Mouse (Mus musculus): ENCODE measurements around the gene Scgb1b27. TPM values are rescaled to one million over a fixed set of nuclear protein-coding genes. Genes with fewer than 3 reads are reported as not detected.
"Not testable (repeated sequence)": the region's sequence is repeated elsewhere in the genome, so short reads cannot be mapped to it uniquely, and the experiment has no call there.

Scgb1b27 gene
- polyA plus RNA-seq (2015; fragmentation: Nextera tagmentation; extraction: Ambion mirVana): not detected in 2 replicates

DNA sequence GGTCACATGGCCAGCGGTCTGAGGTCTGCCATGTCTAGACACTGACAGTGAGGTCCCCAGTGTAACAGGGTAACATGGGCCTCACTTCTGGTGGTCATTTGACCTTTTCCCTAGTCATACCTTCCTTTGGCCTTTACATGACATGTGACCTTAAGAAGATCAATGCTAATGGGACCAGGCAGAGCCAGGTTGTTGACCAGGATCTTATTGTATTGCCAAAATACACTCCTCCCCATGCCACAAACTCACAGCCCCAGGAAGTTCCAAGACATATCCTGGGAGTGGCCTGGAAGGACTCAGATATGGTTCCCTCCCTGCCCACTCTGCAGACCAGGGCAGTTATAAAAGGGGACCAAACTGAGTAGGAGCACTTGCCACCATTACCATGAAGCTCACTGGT lies at the start of gene Scgb1b27:
Gene Scgb1b27, plus strand, starts transcription at position 301 of the 400 bp plus-strand sequence.
- not testable (repeated sequence) for H3K27ac ChIP-seq; ATAC-seq (ENCODE audit: insufficient number of reproducible peaks, insufficient read depth, low FRiP score, low TSS enrichment, low read depth); H3K4me3 ChIP-seq; H3K4me1 ChIP-seq; H3K36me3 ChIP-seq; H3K9ac ChIP-seq; H3K4me2 ChIP-seq; H3K27me3 ChIP-seq
- 0 out of 2 replicates have a peak, but pooled peaks cover 10% of the 10 kb centered on the region for H3K9me3 ChIP-seq
- WGBS: 86% methylated on average over 1 of the region's 1 CpGs

DNA sequence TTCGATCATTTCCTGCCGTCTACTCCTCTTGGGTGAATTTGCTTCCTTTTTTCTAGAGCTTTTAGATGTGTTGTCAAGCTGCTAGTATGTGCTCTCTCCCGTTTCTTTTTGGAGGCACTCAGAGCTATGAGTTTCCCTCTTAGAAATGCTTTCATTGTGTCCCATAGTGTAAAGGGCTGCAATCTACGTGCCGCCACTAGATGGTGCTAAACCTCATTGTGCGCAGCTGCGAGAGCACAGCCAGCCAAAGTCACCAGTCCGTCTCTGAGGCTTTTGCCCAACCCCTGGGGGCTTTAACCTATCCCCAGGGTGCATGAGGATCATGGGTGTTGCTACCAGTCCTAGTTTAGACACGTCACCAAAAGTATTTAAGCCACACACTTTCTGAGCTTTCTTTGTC lies 39.0 kb upstream of the Scgb1b27 start:
- not testable (repeated sequence) for H3K4me3 ChIP-seq; H3K4me1 ChIP-seq; ATAC-seq (ENCODE audit: insufficient number of reproducible peaks, insufficient read depth, low FRiP score, low TSS enrichment, low read depth); H3K27me3 ChIP-seq; H3K4me2 ChIP-seq; H3K27ac ChIP-seq; H3K36me3 ChIP-seq; H3K9me3 ChIP-seq; H3K9ac ChIP-seq
- 37% methylated on average over 8 of the region's 9 CpGs for WGBS

DNA sequence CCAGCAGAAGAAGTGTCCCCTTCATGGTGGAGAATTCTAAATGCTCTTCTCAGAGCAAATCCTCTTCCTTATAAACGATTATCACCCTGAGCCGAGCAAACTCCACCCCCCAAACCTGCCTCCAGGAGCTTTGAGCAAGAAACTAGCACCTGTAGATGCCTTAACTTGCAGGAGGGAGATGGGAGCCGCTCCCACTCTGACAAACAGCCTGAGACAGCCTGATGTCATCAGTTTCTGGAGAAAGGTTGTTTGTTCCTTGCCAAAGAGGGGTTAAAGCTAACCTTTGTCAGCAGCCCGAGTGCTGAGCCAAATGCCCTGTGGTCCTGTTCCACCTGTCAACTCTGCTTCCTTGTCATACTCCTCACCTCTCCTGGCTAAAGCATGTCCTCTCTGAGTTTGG lies 7.4 kb upstream of the Scgb1b27 start, which contains the start of gene Scgb2b27:
Gene Scgb2b27, minus strand, starts transcription at position 101 of the 400 bp plus-strand sequence.
- ATAC-seq (ENCODE audit: insufficient number of reproducible peaks, insufficient read depth, low FRiP score, low TSS enrichment, low read depth): no peak
- Histone ChIP-seq H3K4me1 (no peaks in the 10 kb centered on the region), H3K36me3 (no peaks in the 10 kb centered on the region), H3K27me3 (no peaks in the 10 kb centered on the region), H3K9ac (no peak within 1 kb of the TSS), H3K4me3 (no peak within 1 kb of the TSS), H3K9me3 (peaks cover 14% of the 10 kb centered on the region), H3K4me2 (no peak within 1 kb of the TSS), H3K27ac (no peak within 1 kb of the TSS)
- WGBS: 78% methylated on average over 4 of the region's 4 CpGs

DNA sequence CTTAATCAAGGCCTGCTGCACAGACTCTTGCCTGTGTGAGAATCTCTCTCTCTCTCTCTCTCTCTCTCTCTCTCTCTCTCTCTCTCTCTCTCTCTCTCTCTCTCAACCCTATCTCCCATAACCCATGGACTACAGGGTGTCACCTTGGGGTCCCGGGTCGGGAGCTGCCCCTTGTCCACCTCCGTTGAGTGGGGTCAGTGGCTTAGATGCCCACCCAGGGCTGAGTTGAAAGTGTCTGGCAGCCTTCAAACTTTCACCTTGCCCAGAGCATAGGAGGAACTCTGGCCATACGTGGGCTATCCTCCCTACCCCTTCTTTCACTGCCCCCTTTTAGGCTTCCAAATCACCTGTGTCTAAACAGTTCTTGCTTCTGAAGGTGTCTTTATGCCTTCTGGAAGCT lies 4.4 kb downstream of the Scgb1b27 start:
- Histone ChIP-seq H3K9me3 (peaks cover 17% of the 10 kb centered on the region; the same call in 1 of the 2 replicates), H3K4me1 (no peaks in the 10 kb centered on the region), H3K27ac (no peak overlapping the region), H3K9ac (no peak overlapping the region), H3K36me3 (no peaks in the 10 kb centered on the region), H3K27me3 (no peaks in the 10 kb centered on the region), H3K4me3 (no peak overlapping the region), H3K4me2 (no peak overlapping the region)
- ATAC-seq (ENCODE audit: insufficient number of reproducible peaks, insufficient read depth, low FRiP score, low TSS enrichment, low read depth): no peak
- WGBS: 86% methylated on average over 4 of the region's 4 CpGs

DNA sequence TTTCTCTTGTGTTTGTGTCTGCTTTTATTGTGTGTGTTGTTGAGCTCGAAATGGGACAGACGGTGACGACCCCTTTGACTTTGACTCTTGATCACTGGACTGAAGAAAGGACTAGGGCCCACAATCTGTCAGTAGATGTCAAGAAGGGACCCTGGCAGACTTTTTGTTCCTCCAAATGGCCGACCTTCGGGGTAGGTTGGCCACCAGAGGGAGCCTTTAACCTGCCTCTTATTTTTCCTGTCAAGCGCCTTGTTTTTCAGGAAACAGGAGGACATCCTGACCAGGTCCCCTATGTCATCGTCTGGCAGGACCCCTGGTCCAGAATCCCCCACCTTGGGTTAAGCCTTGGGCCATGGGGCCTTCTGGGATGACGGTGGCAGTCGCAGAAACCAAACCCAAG lies 5.9 kb downstream of the Scgb1b27 start:
- not testable (repeated sequence) for H3K4me3 ChIP-seq; H3K9ac ChIP-seq; H3K27ac ChIP-seq; ATAC-seq (ENCODE audit: insufficient number of reproducible peaks, insufficient read depth, low FRiP score, low TSS enrichment, low read depth); H3K4me1 ChIP-seq; H3K36me3 ChIP-seq; H3K27me3 ChIP-seq; H3K4me2 ChIP-seq
- peaks cover 20% of the 10 kb centered on the region for H3K9me3 ChIP-seq
- WGBS: 84% methylated on average over 9 of the region's 9 CpGs

DNA sequence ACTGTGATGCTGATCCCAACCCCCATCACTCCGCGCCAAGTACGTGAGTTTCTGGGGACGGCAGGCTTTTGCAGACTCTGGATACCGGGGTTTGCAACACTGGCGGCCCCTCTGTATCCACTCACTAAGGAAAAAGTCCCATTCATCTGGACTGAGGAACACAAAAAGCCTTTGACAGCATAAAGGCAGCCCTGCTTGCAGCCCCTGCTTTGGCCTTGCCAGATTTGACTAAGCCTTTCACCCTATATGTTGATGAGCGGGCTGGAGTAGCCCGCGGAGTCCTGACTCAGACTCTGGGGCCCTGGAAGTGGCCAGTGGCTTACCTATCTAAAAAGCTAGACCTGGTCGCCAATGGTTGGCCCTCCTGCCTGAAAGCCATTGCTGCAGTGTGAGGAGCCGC lies 8.7 kb downstream of the Scgb1b27 start:
- Histone ChIP-seq H3K36me3 (no peaks in the 10 kb centered on the region), H3K9ac (no peak overlapping the region), H3K27ac (no peak overlapping the region), H3K4me1 (no peaks in the 10 kb centered on the region), H3K4me3 (no peak overlapping the region), H3K9me3 (peaks cover 12% of the 10 kb centered on the region), H3K4me2 (no peak overlapping the region), H3K27me3 (no peaks in the 10 kb centered on the region)
- WGBS: 95% methylated on average over 11 of the region's 11 CpGs
- ATAC-seq (ENCODE audit: insufficient number of reproducible peaks, insufficient read depth, low FRiP score, low TSS enrichment, low read depth): no peak

DNA sequence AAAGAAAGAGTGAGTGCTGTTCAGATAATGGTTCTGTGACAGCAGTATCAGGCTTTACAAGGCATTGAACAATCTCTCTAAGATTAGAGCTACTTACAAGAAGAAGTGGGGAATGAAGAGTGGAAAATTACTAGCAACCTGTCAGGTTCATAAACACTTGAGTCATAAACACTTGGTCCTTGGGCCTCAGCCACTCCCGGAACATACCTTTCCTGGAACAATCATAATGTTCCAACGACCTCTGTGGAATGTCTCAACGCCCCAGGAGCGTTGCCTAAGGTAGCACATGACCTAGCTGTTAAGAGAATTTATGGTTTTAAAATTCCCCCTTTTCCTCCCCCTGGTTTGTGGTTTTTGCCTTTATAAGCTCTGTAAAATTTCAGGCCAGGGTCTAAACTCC lies 13.3 kb downstream of the Scgb1b27 start:
- H3K4me2 ChIP-seq: not testable (repeated sequence)

DNA sequence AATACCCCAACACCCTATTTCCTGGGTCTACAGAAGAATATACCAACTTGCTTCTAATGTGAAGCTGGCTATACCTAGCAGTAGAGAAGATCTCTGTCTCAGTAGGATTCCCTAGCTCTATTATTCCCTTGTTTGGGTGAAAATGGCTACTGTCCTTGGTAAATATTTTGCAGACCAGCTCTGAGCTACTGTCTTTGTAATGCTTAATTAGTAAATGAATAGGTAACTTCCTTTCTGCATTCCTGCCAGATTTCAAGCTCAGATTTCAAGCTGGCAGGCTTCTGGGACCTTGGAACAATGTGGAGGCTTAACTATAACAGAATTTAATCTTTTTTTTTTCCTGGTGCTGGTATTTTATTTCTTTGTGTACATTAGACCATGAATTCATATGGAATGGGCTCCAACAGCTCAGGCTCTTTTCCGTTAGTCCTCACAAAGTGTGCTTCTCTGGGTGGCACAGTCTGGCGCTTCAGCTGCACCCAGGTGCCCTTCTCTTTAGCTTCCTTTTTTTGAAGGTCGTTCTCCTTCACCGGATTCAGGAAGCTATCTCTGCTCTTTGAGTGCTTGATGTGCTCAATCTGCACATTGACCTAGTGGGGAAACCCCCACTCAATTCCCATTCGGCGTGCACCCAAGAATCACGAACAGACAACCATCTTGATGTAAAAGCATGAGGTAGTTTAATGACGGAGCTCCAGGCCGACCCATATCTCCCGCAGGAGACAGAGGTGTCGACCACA lies 15.0 kb downstream of the Scgb1b27 start:
- H3K4me1 ChIP-seq: not testable (repeated sequence)
- WGBS: 89% methylated on average over 11 of the region's 11 CpGs

More for the DNA sequence above, 13.3 kb downstream of the Scgb1b27 start:
- 76% methylated on average over 3 of the region's 4 CpGs for WGBS
- not testable (repeated sequence) for H3K27ac ChIP-seq; ATAC-seq (ENCODE audit: insufficient number of reproducible peaks, insufficient read depth, low FRiP score, low TSS enrichment, low read depth); H3K4me1 ChIP-seq; H3K27me3 ChIP-seq; H3K9ac ChIP-seq; H3K4me3 ChIP-seq; H3K36me3 ChIP-seq; H3K9me3 ChIP-seq

DNA sequence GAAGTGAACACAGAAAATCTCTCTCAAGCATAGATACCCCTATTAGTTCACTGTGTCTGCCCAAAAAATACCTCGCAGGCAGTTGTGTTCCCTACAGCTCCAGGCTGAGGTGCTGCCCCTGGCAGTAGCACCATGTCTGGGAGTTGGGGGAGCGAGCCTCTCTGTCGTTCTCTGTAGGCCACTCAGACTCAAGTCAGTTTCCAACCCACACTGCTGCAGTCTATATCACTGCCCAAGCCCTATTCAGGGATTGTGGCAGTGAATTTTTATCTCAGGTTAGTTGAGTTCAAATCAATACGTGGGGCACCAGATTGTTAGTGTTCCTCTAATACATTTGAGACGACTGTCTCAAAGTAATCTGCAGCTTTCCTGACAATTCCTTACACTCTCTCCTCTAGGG lies 46.8 kb downstream of the Scgb1b27 start:
- ATAC-seq (ENCODE audit: insufficient number of reproducible peaks, insufficient read depth, low FRiP score, low TSS enrichment, low read depth); H3K9me3 ChIP-seq; H3K4me2 ChIP-seq; H3K27ac ChIP-seq; H3K9ac ChIP-seq; H3K4me3 ChIP-seq; H3K36me3 ChIP-seq; H3K4me1 ChIP-seq; H3K27me3 ChIP-seq: not testable (repeated sequence)
- WGBS: 79% methylated on average over 5 of the region's 5 CpGs

More for the DNA sequence above, 15.0 kb downstream of the Scgb1b27 start:
- not testable (repeated sequence) for H3K27ac ChIP-seq; H3K36me3 ChIP-seq; H3K4me3 ChIP-seq; H3K4me2 ChIP-seq; H3K27me3 ChIP-seq; ATAC-seq (ENCODE audit: insufficient number of reproducible peaks, insufficient read depth, low FRiP score, low TSS enrichment, low read depth); H3K9ac ChIP-seq; H3K9me3 ChIP-seq

Other genes starting within 250 kb of the Scgb1b27 start
- not detected in 2 replicates for gene Scgb2b26, start 76.4 kb upstream of the Scgb1b27 start, polyA plus RNA-seq (2015; fragmentation: Nextera tagmentation; extraction: Ambion mirVana)
- gene Scgb2b27, start 7.5 kb upstream of the Scgb1b27 start, polyA plus RNA-seq (2015; fragmentation: Nextera tagmentation; extraction: Ambion mirVana): not detected in 2 replicates
- gene Scgb1b30, start 73.9 kb downstream of the Scgb1b27 start, polyA plus RNA-seq (2015; fragmentation: Nextera tagmentation; extraction: Ambion mirVana): not detected in 2 replicates
- 6.8 and 9.2 TPM in 2 replicates for gene Wtip, start 111.8 kb downstream of the Scgb1b27 start, polyA plus RNA-seq (2015; fragmentation: Nextera tagmentation; extraction: Ambion mirVana)
- gene Uba2, start 148.1 kb downstream of the Scgb1b27 start, polyA plus RNA-seq (2015; fragmentation: Nextera tagmentation; extraction: Ambion mirVana): 226 and 239 TPM in 2 replicates
- gene Pdcd2l, start 175.2 kb downstream of the Scgb1b27 start, polyA plus RNA-seq (2015; fragmentation: Nextera tagmentation; extraction: Ambion mirVana): 59.4 and 70.0 TPM in 2 replicates
- 221 and 235 TPM in 2 replicates for gene Gpi1, start 208.9 kb downstream of the Scgb1b27 start, polyA plus RNA-seq (2015; fragmentation: Nextera tagmentation; extraction: Ambion mirVana)
- gene Gm6096, start 229.6 kb downstream of the Scgb1b27 start, polyA plus RNA-seq (2015; fragmentation: Nextera tagmentation; extraction: Ambion mirVana): not detected in 2 replicates

All from embryonic facial prominence, embryonic 13.5 days (tissue).